Mouse (Mus musculus) hindlimb bud, embryonic 11.5 days (tissue): ENCODE measurements around the gene Glb1l.
"Not testable (repeated sequence)": the region's sequence is repeated elsewhere in the genome, so short reads cannot be mapped to it uniquely, and the experiment has no call there.

Experiments used
- DNase-seq: peaks from one replicate; pipeline ENCODE4 v3.0.0-alpha.2; 2012; ENCODE audit warnings: low read depth, low spot score; ENCODE audit errors: extremely low spot score

Gene Glb1l

GRCm38 (mm10) chr1:75210136-75211087 lies at the start of gene Glb1l, which contains the start of gene Stk16:
Gene Glb1l, minus strand, starts transcription at chr1:75210813.
Gene Stk16, plus strand, starts transcription at chr1:75210838.
- peak; percentile 89 for DNase-seq

GRCm38 (mm10) chr1:75255516-75256046 lies 45.0 kb upstream of the Glb1l start:
- DNase-seq = no peak

GRCm38 (mm10) chr1:75254625-75255013 lies 44.0 kb upstream of the Glb1l start:
- no peak for DNase-seq

GRCm38 (mm10) chr1:75253849-75254624 lies 43.4 kb upstream of the Glb1l start:
- DNase-seq = no peak

- DNase-seq = no peak
These were observed 42.4 kb upstream of the Glb1l start for GRCm38 (mm10) chr1:75253029-75253428.

GRCm38 (mm10) chr1:75252308-75252707 lies 41.7 kb upstream of the Glb1l start:
- no peak for DNase-seq

- DNase-seq = no peak
These were observed 40.7 kb upstream of the Glb1l start for GRCm38 (mm10) chr1:75251112-75251970.

GRCm38 (mm10) chr1:75250498-75250897 lies 39.9 kb upstream of the Glb1l start:
- DNase-seq = no peak

- no peak for DNase-seq
These were observed 37.6 kb upstream of the Glb1l start for GRCm38 (mm10) chr1:75248041-75248772.

- DNase-seq = no peak
These were observed 36.7 kb upstream of the Glb1l start for GRCm38 (mm10) chr1:75247071-75247930.

- DNase-seq = no peak
These were observed 34.2 kb upstream of the Glb1l start for GRCm38 (mm10) chr1:75244836-75245235.

GRCm38 (mm10) chr1:75244175-75244826 lies 33.7 kb upstream of the Glb1l start:
- DNase-seq = no peak

- no peak for DNase-seq
These were observed 32.8 kb upstream of the Glb1l start for GRCm38 (mm10) chr1:75243411-75243810.

GRCm38 (mm10) chr1:75239591-75239990 lies 29.0 kb upstream of the Glb1l start:
- no peak for DNase-seq

GRCm38 (mm10) chr1:75236117-75237050 lies 25.8 kb upstream of the Glb1l start, which contains the start of gene Dnajb2:
Gene Dnajb2, plus strand, starts transcription at chr1:75236406.
- no peak for DNase-seq

GRCm38 (mm10) chr1:75234606-75235005 lies 24.0 kb upstream of the Glb1l start:
- DNase-seq = no peak

- DNase-seq = not testable (repeated sequence)
These were observed 21.9 kb upstream of the Glb1l start for GRCm38 (mm10) chr1:75232489-75232888.
